Mouse (Mus musculus) embryonic facial prominence, embryonic 14.5 days (tissue): ENCODE measurements at regions not wholly inside any gene's neighbourhood (a gene's known extent, or its start where the extent isn't known, plus 50 kb on each side); places are given as distances from the start of the nearest gene placed in this dataset.

ENCODE experiments used
- ATAC-seq: fragments of 200-750 bp; cut with Nextera tagmentation; 2 replicates; pipeline ENCODE4 v1.8.0; 2017; ENCODE audit warnings: low read depth, moderate number of reproducible peaks, moderate TSS enrichment
- DNase-seq: peaks from one replicate; pipeline ENCODE4 v3.0.0-alpha.2; 2015; ENCODE audit warnings: low spot score
- H3K27ac ChIP-seq: fragments of 300-500 bp; sonication (generic); replicated peaks from 2 replicates; pipeline ENCODE4 v1.5.1; 2014; ENCODE audit warnings: low read depth, mild to moderate bottlenecking, low read length, moderate library complexity
- H3K27me3 ChIP-seq: fragments of 300-500 bp; sonication (generic); replicated peaks from 2 replicates; pipeline ENCODE4 v1.6.1; 2014; ENCODE audit warnings: low read length; ENCODE audit not compliant: control insufficient read depth, insufficient read depth
- H3K36me3 ChIP-seq: fragments of 300-500 bp; sonication (generic); 2 replicates; pipeline ENCODE4 v1.6.1; 2014; ENCODE audit warnings: low read length, mixed read lengths; ENCODE audit not compliant: control insufficient read depth, insufficient read depth
- H3K4me1 ChIP-seq: fragments of 300-500 bp; sonication (generic); 2 replicates; pipeline ENCODE4 v1.6.1; 2014; ENCODE audit warnings: antibody characterized with exemption, low read length; ENCODE audit not compliant: control insufficient read depth, insufficient read depth
- H3K4me2 ChIP-seq: fragments of 300-500 bp; sonication (generic); 2 replicates; pipeline ENCODE4 v1.6.1; 2014; ENCODE audit warnings: low read depth, mild to moderate bottlenecking, low read length, moderate library complexity, mixed read lengths
- H3K4me3 ChIP-seq: fragments of 300-500 bp; sonication (generic); 2 replicates; pipeline ENCODE4 v1.5.1; 2014; ENCODE audit warnings: low read depth, mild to moderate bottlenecking, low read length
- H3K9ac ChIP-seq: fragments of 300-500 bp; sonication (generic); 2 replicates; pipeline ENCODE4 v1.6.1; 2014; ENCODE audit warnings: low read depth, mild to moderate bottlenecking, low read length, moderate library complexity, mixed read lengths
- H3K9me3 ChIP-seq: fragments of 300-500 bp; sonication (generic); 2 replicates; pipeline ENCODE4 v1.6.1; 2016; ENCODE audit warnings: low read length; ENCODE audit not compliant: control insufficient read depth
- WGBS: fragments of 180-500 bp; shearing (Covaris S2); extraction: QIAGEN DNeasy Blood & Tissue Kit; methylation state at CpG from one replicate; pipeline ENCODE4 v1.1.7; 2014; 5-methylcytosine and 5-hydroxymethylcytosine counted together

- H3K9me3 ChIP-seq: no peaks in the 10 kb centered on the region
- no peak overlapping the region for H3K9ac ChIP-seq
- no peak for ATAC-seq
- H3K36me3 ChIP-seq: no peaks in the 10 kb centered on the region
- DNase-seq: peak; percentile 28
- H3K4me2 ChIP-seq: no peak overlapping the region
- no peaks in the 10 kb centered on the region for H3K27me3 ChIP-seq
- peaks cover 6% of the 10 kb centered on the region; the same call in 1 of the 2 replicates for H3K4me1 ChIP-seq
- H3K27ac ChIP-seq: no peak overlapping the region
- WGBS: 24% methylated on average over 4 of the region's 4 CpGs
- no peak overlapping the region for H3K4me3 ChIP-seq
Observed at GRCm38 (mm10) chr10:9439072-9439471, 235.9 kb downstream of the Samd5 start.

GRCm38 (mm10) chr10:9438366-9438765 is 236.6 kb downstream of the Samd5 start:
- Histone ChIP-seq H3K27ac (no peak overlapping the region), H3K27me3 (no peaks in the 10 kb centered on the region), H3K4me3 (no peak overlapping the region), H3K4me2 (no peak overlapping the region), H3K36me3 (no peaks in the 10 kb centered on the region), H3K9me3 (no peaks in the 10 kb centered on the region), H3K4me1 (peaks cover 6% of the 10 kb centered on the region; the same call in 1 of the 2 replicates), H3K9ac (no peak overlapping the region)
- WGBS: 52% methylated on average over 4 of the region's 4 CpGs
- no peak for DNase-seq
- ATAC-seq: no peak

- Histone ChIP-seq H3K4me2 (no peak overlapping the region), H3K9ac (no peak overlapping the region), H3K27ac (no peak overlapping the region), H3K27me3 (no peaks in the 10 kb centered on the region), H3K36me3 (no peaks in the 10 kb centered on the region), H3K4me1 (no peaks in the 10 kb centered on the region), H3K4me3 (no peak overlapping the region), H3K9me3 (no peaks in the 10 kb centered on the region)
- whole genome bisulfite sequencing: 85% methylated on average over 2 of the region's 2 CpGs
- ATAC-seq (no peak), DNase-seq (no peak)
Observed at GRCm38 (mm10) chr10:9429085-9429484, 245.9 kb downstream of the Samd5 start.

- no peaks in the 10 kb centered on the region for H3K9me3 ChIP-seq
- no peaks in the 10 kb centered on the region for H3K27me3 ChIP-seq
- no peak overlapping the region for H3K27ac ChIP-seq
- 54% methylated on average over 4 of the region's 4 CpGs for WGBS
- DNase-seq (no peak), ATAC-seq (no peak)
- H3K4me1 ChIP-seq: no peaks in the 10 kb centered on the region
- H3K4me3 ChIP-seq: no peak overlapping the region
- H3K9ac ChIP-seq: no peak overlapping the region
- H3K36me3 ChIP-seq: no peaks in the 10 kb centered on the region
- no peak overlapping the region for H3K4me2 ChIP-seq
Observed at GRCm38 (mm10) chr10:9420741-9421140, 254.3 kb downstream of the Samd5 start.

GRCm38 (mm10) chr10:9416685-9417084 is 258.3 kb downstream of the Samd5 start:
- WGBS: 97% methylated on average over 5 of the region's 5 CpGs
- Histone ChIP-seq H3K4me3 (no peak overlapping the region), H3K27ac (no peak overlapping the region), H3K4me1 (no peaks in the 10 kb centered on the region), H3K36me3 (no peaks in the 10 kb centered on the region), H3K9me3 (no peaks in the 10 kb centered on the region), H3K4me2 (no peak overlapping the region), H3K27me3 (no peaks in the 10 kb centered on the region), H3K9ac (no peak overlapping the region)
- ATAC-seq (no peak), DNase-seq (no peak)

GRCm38 (mm10) chr10:9406101-9406500 is 268.9 kb downstream of the Samd5 start:
- no peak for ATAC-seq
- H3K9ac ChIP-seq: no peak overlapping the region
- 44% methylated on average over 4 of the region's 4 CpGs for WGBS
- H3K27me3 ChIP-seq: no peaks in the 10 kb centered on the region
- no peak overlapping the region for H3K27ac ChIP-seq
- no peak overlapping the region for H3K4me3 ChIP-seq
- no peaks in the 10 kb centered on the region for H3K36me3 ChIP-seq
- H3K4me1 ChIP-seq: peaks cover 8% of the 10 kb centered on the region
- DNase-seq: peak; percentile 40
- no peaks in the 10 kb centered on the region for H3K9me3 ChIP-seq
- no peak overlapping the region for H3K4me2 ChIP-seq

- DNase-seq (no peak), ATAC-seq (no peak)
- Histone ChIP-seq H3K9ac (no peak overlapping the region), H3K4me1 (peaks cover 8% of the 10 kb centered on the region), H3K27me3 (no peaks in the 10 kb centered on the region), H3K4me3 (no peak overlapping the region), H3K9me3 (no peaks in the 10 kb centered on the region), H3K27ac (no peak overlapping the region), H3K4me2 (no peak overlapping the region), H3K36me3 (no peaks in the 10 kb centered on the region)
- 78% methylated on average over 2 of the region's 2 CpGs for WGBS
Observed at GRCm38 (mm10) chr10:9405417-9405816, 269.6 kb downstream of the Samd5 start.

- H3K4me2 ChIP-seq: no peak overlapping the region
- DNase-seq (no peak), ATAC-seq (no peak)
- H3K36me3 ChIP-seq: no peaks in the 10 kb centered on the region
- no peak overlapping the region for H3K4me3 ChIP-seq
- H3K9ac ChIP-seq: no peak overlapping the region
- no peaks in the 10 kb centered on the region for H3K27me3 ChIP-seq
- H3K9me3 ChIP-seq: no peaks in the 10 kb centered on the region
- H3K4me1 ChIP-seq: peaks cover 8% of the 10 kb centered on the region
- 73% methylated on average over 6 of the region's 6 CpGs for WGBS
- no peak overlapping the region for H3K27ac ChIP-seq
Observed at GRCm38 (mm10) chr10:9404963-9405362, 270.0 kb downstream of the Samd5 start.

GRCm38 (mm10) chr10:9400911-9401617 is 273.9 kb downstream of the Samd5 start:
- Histone ChIP-seq H3K9ac (no peak overlapping the region), H3K27me3 (no peaks in the 10 kb centered on the region), H3K4me2 (no peak overlapping the region), H3K36me3 (no peaks in the 10 kb centered on the region), H3K4me3 (no peak overlapping the region), H3K9me3 (no peaks in the 10 kb centered on the region), H3K27ac (no peak overlapping the region), H3K4me1 (peaks cover 3% of the 10 kb centered on the region; the same call in 1 of the 2 replicates)
- peak; percentile 63 for ATAC-seq
- DNase-seq: peak; percentile 82
- 42% methylated on average over 15 of the region's 15 CpGs for WGBS
